Mouse (Mus musculus) gastrocnemius, adult 2 months (tissue): ENCODE results near the gene Cradd. TPM values are rescaled to one million over a fixed set of nuclear protein-coding genes. Genes with fewer than 3 reads are reported as not detected.

Source experiments
- DNase-seq: peaks from one replicate; pipeline ENCODE4 v3.0.0; 2022
- H3K27ac ChIP-seq: fragments of 200-600 bp; 2 replicates; pipeline ENCODE4 v1.8.1; 2022; ENCODE audit warnings: mild to moderate bottlenecking
- H3K4me3 ChIP-seq: fragments of 200-600 bp; 2 replicates; pipeline ENCODE4 v1.8.1; 2022; ENCODE audit warnings: mild to moderate bottlenecking, moderate library complexity
- CTCF ChIP-seq: fragments of 200-600 bp; IDR thresholded peaks from 2 replicates; pipeline ENCODE4 v1.8.1; 2022; ENCODE audit warnings: antibody characterized with exemption, mild to moderate bottlenecking, moderate library complexity
- intact Hi-C: fragments of 180-260 bp; cut with DNase I; formaldehyde crosslinking; loops from one replicate; pipeline ENCODE4 v1.15.1; 2025
- total RNA-seq, 2 experiments: library from RNA; stranded (reverse); gene quantifications; 2 replicates each; pipeline ENCODE4 v1.2.3; 2021

The Cradd gene
- total RNA-seq, 2 experiments from 2014 or later: 8.6 to 9.8 TPM

GRCm38 (mm10) chr10:95238667-95239066, 85.3 kb downstream of the Cradd start:
- no peak for TF ChIP-seq CTCF
- no peak overlapping the region for H3K4me3 ChIP-seq
- intact Hi-C loops: no loop called here
- no peak for DNase-seq
- no peak overlapping the region for H3K27ac ChIP-seq

DNA sequence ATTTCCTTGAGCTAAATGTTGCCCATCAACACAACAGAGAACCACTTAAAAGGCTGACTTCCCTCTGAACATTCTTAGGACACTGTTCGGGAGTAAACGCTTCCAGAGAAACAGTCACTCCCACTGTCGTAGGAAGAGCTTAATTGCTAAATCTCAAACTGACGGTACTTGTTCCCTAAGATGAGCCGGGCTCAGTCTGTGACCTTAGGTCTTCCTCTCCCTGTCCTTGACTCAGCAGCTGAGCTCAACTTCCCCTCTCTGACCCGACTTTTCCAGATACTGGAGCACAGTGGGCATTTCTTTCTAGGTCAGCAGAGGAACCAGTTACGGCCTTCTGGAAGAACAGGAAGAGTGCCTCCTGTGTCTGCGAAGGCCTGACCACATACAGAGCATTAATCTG, 87.7 kb downstream of the Cradd start:
- Histone ChIP-seq H3K4me3 (no peak overlapping the region), H3K27ac (peak overlapping the region; percentile 48)
- TF ChIP-seq CTCF: no peak
- intact Hi-C loops: no loop called here
- DNase-seq: no peak

DNA sequence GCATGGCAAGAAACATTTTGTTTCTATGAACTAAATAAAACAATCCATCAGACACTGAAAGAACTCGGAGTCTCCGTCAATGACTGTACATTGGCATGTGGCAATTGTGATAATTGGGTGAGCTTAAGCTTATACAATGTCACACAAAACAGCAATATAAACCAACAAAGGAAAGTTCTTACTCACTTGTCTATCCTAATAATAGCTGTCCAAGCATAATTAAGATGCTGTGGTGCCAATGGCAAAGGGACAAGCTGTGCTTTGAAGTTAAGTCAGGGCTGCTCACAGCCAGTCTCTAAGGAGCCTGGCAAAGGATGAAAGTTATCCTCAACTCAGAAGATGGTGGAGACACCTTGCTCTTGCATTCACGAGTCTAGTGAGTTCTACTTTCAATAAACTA, 89.3 kb downstream of the Cradd start:
- Histone ChIP-seq H3K27ac (no peak overlapping the region; the same call in 1 of the 2 replicates), H3K4me3 (no peak overlapping the region)
- intact Hi-C loops: no loop called here
- no peak for TF ChIP-seq CTCF
- no peak for DNase-seq

DNA sequence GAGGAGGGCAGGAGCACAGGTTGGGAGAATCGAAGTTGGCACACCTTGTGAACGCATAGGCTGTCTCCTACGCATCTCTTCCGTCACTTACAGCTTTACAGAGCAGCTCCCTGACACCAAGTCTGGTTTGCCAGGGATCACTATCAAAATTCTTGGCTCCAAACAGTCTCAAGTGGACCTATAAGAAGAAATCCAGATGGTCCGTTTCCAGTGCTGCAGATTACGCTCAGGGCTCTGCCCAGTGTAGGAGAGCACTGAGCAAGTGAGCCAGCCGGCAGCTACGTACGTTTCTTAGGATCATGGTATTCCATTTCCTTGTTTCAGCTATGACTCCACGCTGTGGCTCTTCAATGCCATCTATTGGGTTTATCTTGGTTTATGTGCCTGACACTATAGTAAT, 90.9 kb downstream of the Cradd start:
- peak overlapping the region; percentile 36 for H3K4me3 ChIP-seq
- H3K27ac ChIP-seq: peak overlapping the region; percentile 79
- no peak for TF ChIP-seq CTCF
- DNase-seq: no peak
- intact Hi-C loops: no loop called here

DNA sequence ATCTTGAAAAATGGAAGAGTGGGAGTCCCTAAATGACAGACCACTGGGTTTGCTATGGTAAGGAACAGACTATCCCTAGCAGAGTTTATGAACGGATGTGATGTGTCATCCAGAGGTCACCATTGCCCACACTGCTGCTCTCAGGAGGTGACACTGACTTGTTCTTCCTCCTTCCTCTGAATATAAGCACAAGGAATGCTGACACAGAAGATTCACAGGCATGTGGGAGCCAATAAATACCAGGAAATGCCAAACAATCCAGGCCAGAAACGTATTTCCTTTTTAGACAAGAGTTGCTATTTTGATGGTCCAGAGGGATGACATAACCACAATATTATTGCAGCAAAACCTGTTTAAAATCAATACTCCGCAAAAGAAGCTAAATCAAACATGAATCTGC, 91.4 kb downstream of the Cradd start:
- peak overlapping the region; percentile 79 for H3K27ac ChIP-seq
- no peak for TF ChIP-seq CTCF

GRCm38 (mm10) chr10:95228192-95228591, 95.7 kb downstream of the Cradd start:
- no peak for DNase-seq
- intact Hi-C loops: no loop called here
- no peak overlapping the region for H3K4me3 ChIP-seq
- TF ChIP-seq CTCF: peak; percentile 31; the same call in 1 of the 2 replicates
- H3K27ac ChIP-seq: no peak overlapping the region

More for the DNA sequence above, 91.4 kb downstream of the Cradd start:
- H3K4me3 ChIP-seq: peak overlapping the region; percentile 36
- intact Hi-C loops: no loop called here
- no peak for DNase-seq

GRCm38 (mm10) chr10:95227590-95227989, 96.3 kb downstream of the Cradd start:
- Histone ChIP-seq H3K4me3 (no peak overlapping the region), H3K27ac (no peak overlapping the region)
- no peak for DNase-seq
- intact Hi-C loops: no loop called here
- TF ChIP-seq CTCF: no peak

GRCm38 (mm10) chr10:95226772-95227171, 97.2 kb downstream of the Cradd start:
- intact Hi-C loops: no loop called here
- no peak for TF ChIP-seq CTCF
- Histone ChIP-seq H3K27ac (no peak overlapping the region), H3K4me3 (no peak overlapping the region)
- no peak for DNase-seq

GRCm38 (mm10) chr10:95225006-95225405, 98.9 kb downstream of the Cradd start:
- intact Hi-C loops: no loop called here
- H3K4me3 ChIP-seq: no peak overlapping the region
- no peak overlapping the region for H3K27ac ChIP-seq
- DNase-seq: no peak
- no peak for TF ChIP-seq CTCF

- DNase-seq: no peak
- intact Hi-C loops: no loop called here
- no peak for TF ChIP-seq CTCF
- Histone ChIP-seq H3K27ac (no peak overlapping the region), H3K4me3 (no peak overlapping the region)
These were observed 100.7 kb downstream of the Cradd start for GRCm38 (mm10) chr10:95223211-95223610.

DNA sequence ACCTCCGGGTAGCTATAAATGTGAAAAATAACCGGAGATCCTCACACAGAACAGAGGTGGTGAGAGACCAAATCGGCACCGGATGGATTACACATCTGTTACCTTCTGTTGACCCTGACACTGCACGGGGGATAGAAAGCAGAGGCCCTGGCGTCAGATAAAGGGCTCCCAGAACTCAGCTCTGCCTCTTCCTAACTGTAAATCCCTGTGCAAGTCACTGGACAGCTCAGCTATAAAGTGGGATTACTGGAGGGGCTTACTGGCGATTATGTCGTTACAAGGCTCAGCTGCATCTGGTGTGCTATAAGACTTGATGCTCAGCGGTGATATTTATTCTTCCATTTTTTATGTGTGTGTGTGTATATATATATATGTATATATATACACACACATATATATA, 102.0 kb downstream of the Cradd start:
- intact Hi-C loops: no loop called here
- DNase-seq: no peak
- Histone ChIP-seq H3K4me3 (no peak overlapping the region), H3K27ac (no peak overlapping the region)
- no peak for TF ChIP-seq CTCF

DNA sequence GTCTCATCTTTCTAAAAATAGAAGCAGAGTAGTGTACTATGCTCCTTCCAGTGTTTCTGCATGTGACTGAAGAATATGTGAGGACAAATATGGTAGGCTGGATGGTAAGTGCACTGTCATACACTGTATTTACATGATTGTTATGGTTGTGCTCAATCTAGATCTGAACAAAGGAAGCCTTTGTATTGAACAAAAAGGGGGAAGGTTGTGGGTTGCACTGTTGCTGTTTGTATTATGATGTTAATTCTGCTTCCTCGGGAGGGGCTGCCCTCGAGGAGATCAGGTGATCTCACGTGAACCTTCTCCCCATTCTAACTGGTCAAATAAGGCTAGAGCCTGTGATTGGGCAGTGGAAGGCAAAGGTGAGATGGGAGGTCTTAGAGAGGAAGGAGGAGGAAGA, 103.4 kb downstream of the Cradd start:
- intact Hi-C loops: no loop called here
- no peak for TF ChIP-seq CTCF

GRCm38 (mm10) chr10:95218683-95219060, 105.3 kb downstream of the Cradd start:
- no peak for TF ChIP-seq CTCF
- H3K27ac ChIP-seq: peak overlapping the region; percentile 80
- DNase-seq: peak; percentile 60
- intact Hi-C loops: loop anchor here (5.0 kb wide), 1 partner anchor 99 kb away; no protein-coding TSS in a partner anchor
- H3K4me3 ChIP-seq: no peak overlapping the region

More for the DNA sequence above, 103.4 kb downstream of the Cradd start:
- DNase-seq: no peak
- no peak overlapping the region for H3K27ac ChIP-seq
- no peak overlapping the region for H3K4me3 ChIP-seq

GRCm38 (mm10) chr10:95217956-95218682, 105.8 kb downstream of the Cradd start:
- H3K27ac ChIP-seq: peak overlapping the region; percentile 80
- peak overlapping the region; percentile 13; the same call in 1 of the 2 replicates for H3K4me3 ChIP-seq
- DNase-seq: peak; percentile 49
- intact Hi-C loops: loop anchor here (5.0 kb wide), 1 partner anchor 99 kb away; no protein-coding TSS in a partner anchor
- TF ChIP-seq CTCF: peak; percentile 53
